Comparison of ENCODE assay signal across 7 mouse cellular contexts in the genomic region with DNA sequence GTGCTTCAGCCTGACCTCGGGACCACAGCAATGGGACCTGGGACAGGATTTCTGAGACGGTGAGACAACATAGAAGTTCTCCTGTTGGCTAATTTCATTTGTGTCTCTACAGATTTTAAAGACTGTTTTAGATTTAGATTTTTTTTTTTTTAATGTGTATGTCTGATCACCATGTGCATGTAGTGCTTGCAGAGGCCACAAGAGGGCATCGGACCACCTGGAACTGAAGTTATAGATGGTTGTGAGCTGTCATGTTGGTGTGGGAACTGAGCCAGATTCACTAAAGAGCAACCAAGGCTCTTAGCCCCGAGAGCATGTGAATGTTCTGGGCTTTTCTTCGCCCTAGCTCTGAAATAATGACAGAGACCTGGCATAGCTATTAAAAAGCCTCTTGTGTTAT. TPM values are rescaled to one million over a fixed set of nuclear protein-coding genes. Genes with fewer than 3 reads are reported as not detected.
DNase-seq lines count a peak whose midpoint lies in the region; ATAC-seq and TF ChIP-seq lines count a peak whose summit lies in the region.

No protein-coding gene starts in this region.

- H3K27me3 ChIP-seq in kidney, adult 2 months (replicated peaks; ENCODE audit: control insufficient read depth, insufficient read depth, low read length): no peaks in the 10 kb centered on the region
- H3K27me3 ChIP-seq in kidney, embryonic 15.5 days: peaks cover 2% of the 10 kb centered on the region; the same call in 1 of the 2 replicates
- H3K27me3 ChIP-seq in embryonic facial prominence, embryonic 10.5 days (replicated peaks; ENCODE audit: low read depth, poor library complexity, severe bottlenecking): peaks cover 5% of the 10 kb centered on the region

- H3K27ac ChIP-seq in kidney, adult 2 months (ENCODE audit: insufficient read depth, low read depth, low read length): no peak overlapping the region
- no peak overlapping the region for H3K27ac ChIP-seq in kidney, embryonic 15.5 days
- no peak overlapping the region for H3K27ac ChIP-seq in ES-E14 (ENCODE audit: insufficient read depth, low read depth, low read length, poor library complexity, severe bottlenecking)
- H3K27ac ChIP-seq in embryonic facial prominence, embryonic 10.5 days (replicated peaks): no peak overlapping the region

- ATAC-seq in kidney, embryonic 15.5 days (replicated peaks; ENCODE audit: low FRiP score): no peak
- ATAC-seq in megakaryocyte, adult 5-6 weeks (ENCODE audit: poor library complexity, severe bottlenecking): peak; percentile 51

- no peak overlapping the region for H3K9ac ChIP-seq in kidney, embryonic 15.5 days
- H3K9ac ChIP-seq in ES-E14 (ENCODE audit: insufficient read depth, low read depth, low read length, poor library complexity, severe bottlenecking): no peak overlapping the region

- H3K4me3 ChIP-seq in kidney, adult 2 months (ENCODE audit: insufficient read depth, low read depth, low read length): no peak overlapping the region
- H3K4me3 ChIP-seq in kidney, embryonic 15.5 days (replicated peaks): no peak overlapping the region
- H3K4me3 ChIP-seq in ES-E14 (ENCODE audit: insufficient read depth in 1 of 2, low read depth in 1 of 2, low read length in 2 of 2, poor library complexity in 1 of 2, severe bottlenecking in 1 of 2): no peak overlapping the region
- H3K4me3 ChIP-seq in embryonic facial prominence, embryonic 10.5 days: no peak overlapping the region

- 56% methylated on average over 5 of the region's 5 CpGs for WGBS in kidney, adult 2 months
- WGBS in kidney, embryonic 15.5 days: 57% methylated on average over 5 of the region's 5 CpGs
- WGBS in embryonic facial prominence, embryonic 10.5 days: 55% methylated on average over 5 of the region's 5 CpGs

- H3K9me3 ChIP-seq in kidney, embryonic 15.5 days (replicated peaks): no peaks in the 10 kb centered on the region
- no peaks in the 10 kb centered on the region for H3K9me3 ChIP-seq in ES-E14 (ENCODE audit: control insufficient read depth, insufficient read depth, low read depth, low read length)
- H3K9me3 ChIP-seq in embryonic facial prominence, embryonic 10.5 days: no peaks in the 10 kb centered on the region

- H3K4me1 ChIP-seq in kidney, adult 2 months (ENCODE audit: control insufficient read depth, insufficient read depth, low read length): no peaks in the 10 kb centered on the region; the same call in 1 of the 2 replicates
- H3K4me1 ChIP-seq in kidney, embryonic 15.5 days: 0 out of 2 replicates have a peak, but pooled peaks cover 6% of the 10 kb centered on the region
- peaks cover 0 to 2% of the 10 kb centered on the region in 2 experiments; a peak in 1 of 4 replicates for H3K4me1 ChIP-seq in ES-E14 (ENCODE audit: control insufficient read depth in 2 of 2, insufficient read depth in 2 of 2, low read length in 2 of 2, poor library complexity in 1 of 2)
- peaks cover 6% of the 10 kb centered on the region for H3K4me1 ChIP-seq in embryonic facial prominence, embryonic 10.5 days

- H3K36me3 ChIP-seq in kidney, adult 2 months (ENCODE audit: control insufficient read depth, insufficient read depth, low read length): no peaks in the 10 kb centered on the region
- H3K36me3 ChIP-seq in kidney, embryonic 15.5 days: no peaks in the 10 kb centered on the region
- H3K36me3 ChIP-seq in ES-E14 (ENCODE audit: control insufficient read depth, insufficient read depth, low read length, poor library complexity, severe bottlenecking): no peaks in the 10 kb centered on the region
- no peaks in the 10 kb centered on the region for H3K36me3 ChIP-seq in embryonic facial prominence, embryonic 10.5 days (replicated peaks)

- DNase-seq in kidney, adult 2 months: peak; percentile 69
- peak; percentile 90 for DNase-seq in CD4-positive, CD25-positive, alpha-beta regulatory T cell, adult 2 months (ENCODE audit: low read depth, low spot score)
- DNase-seq in ES-E14 (ENCODE audit: low read depth, low spot score): no peak
- DNase-seq in embryonic facial prominence, embryonic 10.5 days (ENCODE audit: low spot score): peak; percentile 64
- DNase-seq in thymus, postnatal 4 days: peak; percentile 87

- in situ Hi-C loops in ES-E14 (cut with MboI; ENCODE audit: low sequenced_read_pairs in 2 of 2, unreplicated experiment in 2 of 2): no loop called here

- H3K4me2 ChIP-seq in kidney, embryonic 15.5 days: no peak overlapping the region

- TF ChIP-seq CTCF in kidney, adult 2 months (conservative IDR thresholded peaks at IDR 0.05; ENCODE audit: insufficient read depth, insufficient read length, low read depth, low read length): peak; percentile 76

- TF ChIP-seq POLR2A in kidney, adult 2 months (IDR thresholded peaks at IDR 0.05; ENCODE audit: low read depth, low read length): no peak

TF ChIP-seq in ES-E14, 5 proteins besides CTCF, POLR2A, EP300 and RAD21:
- TF ChIP-seq ZNF384 (IDR thresholded peaks at IDR 0.05; ENCODE audit: low read depth, low read length): 0 out of 2 replicates have a peak, but pooled peaks have one; percentile 57
- no peak for TF ChIP-seq ZC3H11A (IDR thresholded peaks at IDR 0.05; ENCODE audit: borderline replicate concordance, low read depth, low read length)
- no peak for TF ChIP-seq HCFC1 (IDR thresholded peaks at IDR 0.05; ENCODE audit: borderline replicate concordance, insufficient read depth, low read length)

RNA-seq across cellular contexts. Expression of a gene that starts 8.1 kb away (rescaled TPM):
- polyA plus RNA-seq in kidney, adult 2 months (2012; rRNA removed): 45.3 and 70.3 TPM in 2 replicates
- polyA plus RNA-seq in kidney, embryonic 15.5 days (2015; fragmentation: Nextera tagmentation; extraction: Ambion mirVana): 5.1 and 5.7 TPM in 2 replicates
- 9.1 and 11.2 TPM in 2 replicates for total RNA-seq in ES-E14 (2012; rRNA removed)
- polyA plus RNA-seq in embryonic facial prominence, embryonic 10.5 days (2016; fragmentation: Nextera tagmentation; extraction: Ambion mirVana): 1.7 and 1.8 TPM in 2 replicates
- 79.3 and 125 TPM in 2 replicates for total RNA-seq in megakaryocyte, adult 5-6 weeks (2015)
- 55.5 and 59.5 TPM in 2 replicates for total RNA-seq in megakaryocyte, adult 5-6 weeks (2017)

RNA-seq across cellular contexts. Expression of a gene that starts 9.0 kb away (rescaled TPM):
- polyA plus RNA-seq in kidney, adult 2 months (2012; rRNA removed): 288 and 414 TPM in 2 replicates
- 47.3 and 48.1 TPM in 2 replicates for polyA plus RNA-seq in kidney, embryonic 15.5 days (2015; fragmentation: Nextera tagmentation; extraction: Ambion mirVana)
- 43.7 and 54.9 TPM in 2 replicates for total RNA-seq in ES-E14 (2012; rRNA removed)
- 40.2 and 43.7 TPM in 2 replicates for polyA plus RNA-seq in embryonic facial prominence, embryonic 10.5 days (2016; fragmentation: Nextera tagmentation; extraction: Ambion mirVana)
- 25.1 and 35.7 TPM in 2 replicates for total RNA-seq in megakaryocyte, adult 5-6 weeks (2015)
- 40.6 and 43.1 TPM in 2 replicates for total RNA-seq in megakaryocyte, adult 5-6 weeks (2017)

RNA-seq across cellular contexts. Expression of a gene that starts 19.4 kb away (rescaled TPM):
- polyA plus RNA-seq in kidney, adult 2 months (2012; rRNA removed): 30.7 and 31.8 TPM in 2 replicates
- 12.1 and 12.8 TPM in 2 replicates for polyA plus RNA-seq in kidney, embryonic 15.5 days (2015; fragmentation: Nextera tagmentation; extraction: Ambion mirVana)
- total RNA-seq in ES-E14 (2012; rRNA removed): 21.9 and 37.4 TPM in 2 replicates
- 0.68 and 4.9 TPM in 2 replicates for polyA plus RNA-seq in embryonic facial prominence, embryonic 10.5 days (2016; fragmentation: Nextera tagmentation; extraction: Ambion mirVana)
- total RNA-seq in megakaryocyte, adult 5-6 weeks (2015): 6.1 and 22.8 TPM in 2 replicates
- total RNA-seq in megakaryocyte, adult 5-6 weeks (2017): not detected in 2 replicates

RNA-seq across cellular contexts. Expression of a gene that starts 48.8 kb away (rescaled TPM):
- 108 and 114 TPM in 2 replicates for polyA plus RNA-seq in kidney, adult 2 months (2012; rRNA removed)
- 284 and 313 TPM in 2 replicates for polyA plus RNA-seq in kidney, embryonic 15.5 days (2015; fragmentation: Nextera tagmentation; extraction: Ambion mirVana)
- total RNA-seq in ES-E14 (2012; rRNA removed): 68.2 and 115 TPM in 2 replicates
- polyA plus RNA-seq in embryonic facial prominence, embryonic 10.5 days (2016; fragmentation: Nextera tagmentation; extraction: Ambion mirVana): 384 and 394 TPM in 2 replicates
- 68.8 and 86.3 TPM in 2 replicates for total RNA-seq in megakaryocyte, adult 5-6 weeks (2015)
- 45.1 and 51.9 TPM in 2 replicates for total RNA-seq in megakaryocyte, adult 5-6 weeks (2017)
